Mouse (Mus musculus) heart, adult 2 months (tissue): Measurements from ENCODE around the gene Klre1.

ENCODE experiments used
- CTCF ChIP-seq: fragments of 200-600 bp; IDR thresholded peaks from 2 replicates; pipeline ENCODE4 v1.8.1; 2022; ENCODE audit warnings: antibody characterized with exemption, mild to moderate bottlenecking, moderate library complexity
- POLR2A ChIP-seq: fragments of 200-500 bp; IDR thresholded peaks from 2 replicates; pipeline ENCODE4 v1.6.1; 2011; ENCODE audit warnings: mild to moderate bottlenecking, low read depth, low read length, control low read depth; ENCODE audit not compliant: insufficient read depth

DNA sequence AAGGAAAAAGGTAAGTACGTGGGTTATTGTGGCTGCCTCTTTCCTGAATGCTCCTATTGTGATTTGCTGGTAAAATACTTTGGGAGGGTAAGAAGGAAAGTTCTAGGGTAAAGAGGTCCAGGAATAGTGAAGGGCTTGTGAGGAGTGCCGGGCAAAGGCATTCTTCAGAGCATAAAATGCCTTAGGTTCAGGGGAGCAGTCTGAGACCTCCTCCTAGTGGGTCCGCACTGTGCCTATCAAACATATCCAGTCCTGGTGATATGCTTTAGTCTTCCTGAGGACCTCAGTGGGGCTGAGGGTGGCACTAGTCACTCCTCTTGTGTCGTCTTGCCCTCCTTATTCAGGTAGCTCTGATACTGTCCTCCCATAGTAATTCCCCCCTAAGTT lies 18.1 kb upstream of the Klre1 start:
- peak; percentile 1; the same call in 1 of the 2 replicates for TF ChIP-seq CTCF
- TF ChIP-seq POLR2A: no peak
